Mouse (Mus musculus) heart, embryonic 15.5 days (tissue): ENCODE measurements at regions not wholly inside any gene's neighbourhood (a gene's known extent, or its start where the extent isn't known, plus 50 kb on each side); places are given as distances from the start of the nearest gene placed in this dataset.
"Not testable (repeated sequence)": the region's sequence is repeated elsewhere in the genome, so short reads cannot be mapped to it uniquely, and the experiment has no call there.

ENCODE experiments used
- ATAC-seq: fragments of 200-750 bp; cut with Nextera tagmentation; replicated peaks from 2 replicates; pipeline ENCODE4 v1.8.0; 2017; ENCODE audit warnings: low read depth, moderate TSS enrichment; ENCODE audit not compliant: insufficient number of reproducible peaks, insufficient read depth, low FRiP score
- H3K27ac ChIP-seq: fragments of 300-500 bp; sonication (generic); 2 replicates; pipeline ENCODE4 v1.5.1; 2015; ENCODE audit warnings: mild to moderate bottlenecking, inconsistent platforms
- H3K27me3 ChIP-seq: fragments of 300-500 bp; sonication (generic); 2 replicates; pipeline ENCODE4 v1.6.1; 2015; ENCODE audit warnings: inconsistent platforms
- H3K36me3 ChIP-seq: fragments of 300-500 bp; sonication (generic); 2 replicates; pipeline ENCODE4 v1.6.1; 2015; ENCODE audit warnings: mild to moderate bottlenecking, inconsistent platforms
- H3K4me1 ChIP-seq: fragments of 300-500 bp; sonication (generic); replicated peaks from 2 replicates; pipeline ENCODE4 v1.6.1; 2015; ENCODE audit warnings: inconsistent platforms
- H3K4me2 ChIP-seq: fragments of 300-500 bp; sonication (generic); 2 replicates; pipeline ENCODE4 v1.6.1; 2015; ENCODE audit warnings: inconsistent platforms, mild to moderate bottlenecking, moderate library complexity
- H3K4me3 ChIP-seq: fragments of 300-500 bp; sonication (generic); 2 replicates; pipeline ENCODE4 v1.5.1; 2015; ENCODE audit warnings: mild to moderate bottlenecking, inconsistent platforms
- H3K9ac ChIP-seq: fragments of 300-500 bp; sonication (generic); 2 replicates; pipeline ENCODE4 v1.6.1; 2015; ENCODE audit warnings: mild to moderate bottlenecking, inconsistent platforms
- H3K9me3 ChIP-seq: fragments of 300-500 bp; sonication (generic); replicated peaks from 2 replicates; pipeline ENCODE4 v1.6.1; 2016; ENCODE audit warnings: inconsistent platforms
- WGBS: fragments of 180-500 bp; shearing (Covaris S2); methylation state at CpG from one replicate; pipeline ENCODE4 v1.1.7; 2015; ENCODE audit warnings: mixed read lengths; 5-methylcytosine and 5-hydroxymethylcytosine counted together

DNA sequence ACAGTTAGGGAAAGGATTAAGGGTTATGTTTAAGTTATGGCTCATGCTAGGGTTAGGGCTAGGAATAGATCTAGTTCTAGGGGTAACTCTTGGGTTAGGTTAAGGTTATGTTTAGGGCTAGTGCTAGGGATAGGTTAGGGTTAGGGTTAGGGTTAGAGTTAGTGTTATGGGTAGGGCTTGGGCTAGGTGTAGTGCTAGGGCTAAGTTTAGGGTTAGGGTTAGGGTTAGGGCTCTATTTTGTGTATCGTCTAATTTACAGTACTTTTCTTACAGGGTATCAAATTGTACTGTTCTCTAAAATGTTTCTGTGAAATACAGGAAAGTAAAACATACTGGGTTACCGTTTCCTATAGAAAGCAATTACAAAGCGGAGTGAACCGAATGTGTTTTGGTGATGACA is 64.8 kb downstream of the Ptchd3 start:
- no peaks in the 10 kb centered on the region for H3K4me1 ChIP-seq
- no peak overlapping the region for H3K4me2 ChIP-seq
- no peak overlapping the region for H3K9ac ChIP-seq
- H3K9me3 ChIP-seq: no peaks in the 10 kb centered on the region
- 93% methylated on average over 4 of the region's 4 CpGs for WGBS
- ATAC-seq: no peak
- H3K27ac ChIP-seq: no peak overlapping the region
- no peaks in the 10 kb centered on the region for H3K36me3 ChIP-seq
- no peaks in the 10 kb centered on the region for H3K27me3 ChIP-seq
- H3K4me3 ChIP-seq: no peak overlapping the region

DNA sequence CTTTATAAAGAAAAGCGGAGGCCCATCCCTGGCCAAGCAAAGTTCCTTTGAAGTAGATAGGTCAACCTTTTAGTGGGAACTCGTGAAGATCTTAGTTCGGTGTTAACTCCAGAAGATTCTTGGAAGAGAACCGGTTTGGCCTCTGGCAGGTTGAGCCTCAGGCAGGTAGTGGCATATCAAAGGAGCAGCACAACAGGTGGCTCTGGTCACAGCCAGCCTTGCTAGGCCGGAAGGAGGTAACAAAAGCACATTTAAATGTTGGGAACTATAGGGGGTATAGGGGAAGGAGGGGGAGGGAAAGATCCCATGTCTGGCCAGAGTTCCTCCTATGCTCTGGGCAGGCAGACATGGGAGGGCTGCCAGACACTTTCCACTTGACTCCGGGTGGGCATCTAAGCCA is 74.3 kb downstream of the Ptchd3 start:
- 78% methylated on average over 6 of the region's 6 CpGs for WGBS
- H3K4me2 ChIP-seq, H3K4me3 ChIP-seq, H3K36me3 ChIP-seq, H3K9me3 ChIP-seq, ATAC-seq, H3K9ac ChIP-seq, H3K27me3 ChIP-seq, H3K27ac ChIP-seq, H3K4me1 ChIP-seq: not testable (repeated sequence)

DNA sequence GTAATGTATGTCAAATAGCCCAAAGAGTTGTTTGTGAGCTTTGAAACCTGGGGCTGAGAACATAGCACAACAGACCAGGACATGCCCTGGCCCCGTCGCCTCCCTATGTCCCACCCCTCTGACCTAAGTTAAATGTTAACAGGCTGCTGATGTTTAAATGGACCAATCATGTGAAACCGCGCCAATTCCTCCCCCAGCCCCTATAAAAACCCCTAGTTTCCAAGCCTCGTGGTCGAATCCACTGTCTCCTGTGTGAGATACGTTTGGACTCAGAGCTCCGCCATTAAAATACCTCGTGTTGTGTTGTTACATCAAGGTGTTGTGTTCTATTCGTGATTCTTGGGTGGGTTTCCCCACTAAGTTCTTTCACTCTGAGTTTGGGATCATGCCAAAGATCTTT is 94.6 kb downstream of the Ptchd3 start:
- not testable (repeated sequence) for H3K9ac ChIP-seq, H3K4me3 ChIP-seq, ATAC-seq, H3K36me3 ChIP-seq, H3K27ac ChIP-seq, H3K9me3 ChIP-seq, H3K4me2 ChIP-seq, H3K4me1 ChIP-seq, H3K27me3 ChIP-seq
- WGBS: 90% methylated on average over 10 of the region's 10 CpGs

DNA sequence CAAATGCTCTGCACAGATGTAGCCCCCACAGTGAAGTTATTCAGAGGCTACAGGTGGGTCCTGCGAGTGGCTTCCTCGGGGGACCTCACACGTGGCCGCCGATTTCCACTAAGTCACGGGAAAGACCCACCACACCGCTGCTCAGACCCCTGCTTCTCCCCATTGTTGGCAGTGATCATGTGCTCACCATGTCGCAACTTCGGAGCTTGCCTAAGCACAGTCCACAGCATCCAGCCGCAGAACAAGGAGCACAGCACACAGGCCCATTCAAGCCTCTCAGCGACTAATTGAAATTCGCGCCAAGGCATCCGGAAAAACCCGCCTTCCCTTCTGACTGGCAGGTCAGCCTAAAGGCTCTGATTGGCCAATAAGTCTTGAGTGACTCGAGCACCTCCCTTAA is 95.0 kb downstream of the Ptchd3 start:
- not testable (repeated sequence) for H3K27ac ChIP-seq, H3K36me3 ChIP-seq, H3K4me3 ChIP-seq, H3K4me1 ChIP-seq, ATAC-seq, H3K9me3 ChIP-seq, H3K27me3 ChIP-seq, H3K9ac ChIP-seq
- WGBS: 48% methylated on average over 16 of the region's 16 CpGs
- H3K4me2 ChIP-seq: 0 out of 2 replicates have a peak overlapping the region, but pooled peaks have one; percentile 18

DNA sequence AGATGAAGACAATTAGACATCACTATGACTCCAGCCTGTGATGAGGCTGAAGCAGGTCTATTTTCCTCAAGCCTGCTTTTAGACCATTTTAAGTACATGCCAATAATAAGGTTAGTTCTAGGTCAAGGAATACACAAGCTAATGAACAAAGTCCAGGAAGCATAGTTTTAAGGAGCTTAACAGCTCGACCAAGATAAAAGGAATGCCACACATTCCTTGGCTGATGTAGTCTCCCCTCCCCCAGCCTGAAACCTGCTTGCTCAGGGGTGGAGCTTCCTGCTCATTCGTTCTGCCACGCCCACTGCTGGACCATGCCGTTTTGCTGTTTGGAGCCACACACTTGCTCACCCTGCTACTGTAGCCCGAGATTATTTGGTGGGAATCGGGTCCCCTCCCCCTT is 121.7 kb downstream of the Ptchd3 start:
- H3K27ac ChIP-seq, H3K4me3 ChIP-seq, ATAC-seq, H3K36me3 ChIP-seq, H3K4me1 ChIP-seq, H3K9ac ChIP-seq, H3K4me2 ChIP-seq, H3K9me3 ChIP-seq, H3K27me3 ChIP-seq: not testable (repeated sequence)
- 43% methylated on average over 6 of the region's 6 CpGs for WGBS

DNA sequence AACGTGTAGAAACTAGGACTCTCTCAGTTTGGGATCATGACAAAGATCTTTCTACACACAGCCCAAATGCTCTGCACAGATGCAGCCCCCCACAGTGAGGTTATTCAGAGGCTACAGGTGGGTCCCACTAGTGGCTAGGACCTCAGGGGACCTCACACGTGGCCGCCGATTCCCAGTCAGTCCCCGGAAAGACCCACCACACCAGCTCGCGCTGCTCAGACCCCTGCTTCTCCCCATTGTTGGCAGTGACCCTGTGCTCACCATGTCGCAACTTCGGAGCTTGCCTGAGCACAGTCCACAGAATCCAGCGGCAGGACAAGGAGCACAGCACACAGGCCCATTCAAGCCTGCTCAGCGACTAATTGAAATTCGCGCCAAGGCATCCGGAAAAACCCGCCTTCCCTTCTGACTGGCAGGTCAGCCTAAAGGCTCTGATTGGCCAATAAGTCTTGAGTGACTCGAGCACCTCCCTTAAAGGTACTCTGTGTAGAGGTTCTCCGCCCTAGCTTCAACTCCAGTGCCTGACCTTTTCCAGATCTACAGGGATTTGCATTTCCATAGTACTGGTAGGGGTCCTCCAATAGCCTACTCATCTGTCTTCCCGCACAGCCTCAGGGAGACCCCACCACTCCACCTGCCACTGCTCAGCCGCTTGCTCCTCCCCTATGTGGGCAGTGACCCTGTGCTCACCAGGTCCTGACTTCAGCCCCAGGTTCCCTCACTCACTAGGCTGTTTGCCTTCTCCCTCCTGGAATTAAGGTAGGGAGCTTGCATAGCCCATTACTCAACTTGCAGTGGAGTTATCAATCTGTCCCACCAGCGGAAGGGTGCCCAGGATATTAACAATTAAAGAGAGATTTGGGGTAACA is 126.6 kb downstream of the Ptchd3 start:
- H3K4me3 ChIP-seq: peak overlapping the region; percentile 30
- not testable (repeated sequence) for ATAC-seq, H3K27ac ChIP-seq

DNA sequence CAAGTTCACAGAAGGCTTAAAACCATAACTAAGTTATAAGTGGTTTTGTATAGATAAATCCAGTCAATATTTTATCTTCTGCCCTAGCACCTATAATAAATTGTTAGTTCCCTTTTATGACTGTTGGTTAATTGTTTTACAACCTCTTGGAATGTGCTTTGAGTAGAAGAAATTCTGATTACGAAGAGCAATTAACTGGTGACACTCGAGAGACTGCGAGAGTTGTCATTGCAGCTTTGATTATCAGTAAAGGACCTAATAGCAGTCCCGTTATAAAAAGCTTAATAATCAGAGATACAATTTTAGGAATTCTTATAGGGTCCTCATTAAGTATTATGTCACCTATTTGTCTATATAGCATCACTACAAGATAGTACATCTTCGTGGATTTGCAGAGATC is 128.7 kb downstream of the Ptchd3 start:
- H3K27ac ChIP-seq, H3K4me2 ChIP-seq, H3K9me3 ChIP-seq, H3K9ac ChIP-seq, H3K27me3 ChIP-seq, H3K36me3 ChIP-seq, H3K4me1 ChIP-seq, H3K4me3 ChIP-seq, ATAC-seq: not testable (repeated sequence)
- WGBS: 78% methylated on average over 5 of the region's 5 CpGs

More for the DNA sequence above, 126.6 kb downstream of the Ptchd3 start:
- WGBS: 19% methylated on average over 20 of the region's 20 CpGs
- not testable (repeated sequence) for H3K9ac ChIP-seq, H3K9me3 ChIP-seq, H3K27me3 ChIP-seq, H3K4me1 ChIP-seq, H3K36me3 ChIP-seq
- H3K4me2 ChIP-seq: peak overlapping the region; percentile 55

DNA sequence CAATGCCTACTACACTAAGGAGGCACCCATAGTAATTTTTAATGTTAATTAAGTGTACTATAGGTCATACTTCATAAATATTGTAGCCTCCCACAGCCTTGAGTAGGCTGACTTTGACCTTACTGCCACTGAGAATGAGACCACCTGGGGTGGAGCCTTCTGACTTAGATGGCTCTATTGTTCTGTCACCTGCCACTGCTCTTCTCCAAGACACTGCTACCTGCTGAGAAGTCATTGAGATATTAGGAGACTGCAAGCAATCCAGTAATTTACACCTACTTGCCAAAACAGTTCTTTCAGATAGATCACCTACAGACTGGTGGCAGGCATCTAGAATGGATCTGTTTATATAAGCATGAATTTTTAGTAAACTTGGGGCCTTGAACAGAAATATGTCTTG is 134.1 kb downstream of the Ptchd3 start:
- H3K4me3 ChIP-seq, H3K9me3 ChIP-seq, H3K27ac ChIP-seq, ATAC-seq, H3K36me3 ChIP-seq, H3K9ac ChIP-seq, H3K27me3 ChIP-seq, H3K4me1 ChIP-seq, H3K4me2 ChIP-seq: not testable (repeated sequence)

DNA sequence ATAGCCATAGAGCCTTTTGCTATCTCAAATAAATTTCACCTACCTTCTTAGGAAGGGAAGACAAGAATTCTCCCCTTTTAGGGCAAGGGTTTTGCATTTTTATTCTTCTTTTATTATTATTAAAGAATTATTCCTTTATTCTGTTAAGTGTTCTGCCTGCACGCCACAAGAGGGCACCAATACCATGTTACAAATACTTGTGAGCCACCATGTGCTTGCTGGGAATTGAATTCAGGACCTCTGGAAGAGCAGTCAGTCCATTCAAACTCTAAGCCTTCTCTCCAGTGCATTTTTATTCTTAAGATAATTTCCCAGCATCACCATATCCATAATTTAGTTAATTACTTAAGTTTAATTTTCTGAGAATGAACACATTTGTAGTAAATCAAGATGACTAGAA is 135.9 kb downstream of the Ptchd3 start:
- H3K36me3 ChIP-seq, ATAC-seq, H3K9ac ChIP-seq, H3K9me3 ChIP-seq, H3K4me2 ChIP-seq, H3K27ac ChIP-seq, H3K4me1 ChIP-seq, H3K27me3 ChIP-seq, H3K4me3 ChIP-seq: not testable (repeated sequence)
- 2% methylated on average over 1 of the region's 1 CpGs for WGBS
